Mouse (Mus musculus): Measurements from ENCODE around the gene Pum1. TPM values are rescaled to one million over a fixed set of nuclear protein-coding genes. Genes with fewer than 3 reads are reported as not detected.

Gene Pum1
- polyA plus RNA-seq, 1 experiment from 2014 or later: 59.3 TPM

DNA sequence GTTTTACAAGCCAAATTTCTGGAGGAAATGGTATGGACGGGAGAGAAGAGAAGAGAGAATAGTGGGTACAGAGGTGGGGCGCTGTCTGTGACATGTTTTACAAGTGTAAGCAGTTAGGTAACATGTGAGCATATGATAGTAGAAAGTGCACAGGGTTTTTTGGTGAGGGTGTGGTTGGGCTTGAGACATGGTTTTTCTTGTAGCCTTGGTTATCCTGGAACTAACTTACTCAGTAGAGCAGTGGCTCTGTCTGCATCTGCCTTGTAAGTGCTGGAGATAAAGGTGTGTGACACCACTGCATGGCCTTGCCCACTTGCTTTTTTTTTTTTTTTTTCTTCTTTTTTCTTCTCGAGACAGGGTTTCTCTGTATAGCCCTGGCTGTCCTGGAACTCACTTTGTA lies 49.2 kb downstream of the Pum1 start:
- Histone ChIP-seq H3K27me3 (ENCODE audit: control insufficient read depth, insufficient read depth, low read length) (no peaks in the 10 kb centered on the region), H3K4me1 (ENCODE audit: control insufficient read depth in 2 of 2, insufficient read depth in 2 of 2, low read length in 2 of 2) (peaks cover 9 to 74% of the 10 kb centered on the region in 2 experiments), H3K9ac (ENCODE audit: low read length) (no peak overlapping the region), H3K27ac (replicated peaks in 1 of 2; ENCODE audit: control insufficient read depth in 1 of 2, insufficient read depth in 1 of 2, low read depth in 2 of 2, low read length in 2 of 2) (no peak overlapping the region), H3K4me2 (ENCODE audit: low read length) (no peak overlapping the region), H3K4me3 (ENCODE audit: control insufficient read depth in 1 of 2, insufficient read depth in 1 of 2, low read depth in 1 of 2, low read length in 2 of 2) (no peak overlapping the region), H3K36me3 (ENCODE audit: control insufficient read depth, insufficient read depth, low read length) (peaks cover 4% of the 10 kb centered on the region; the same call in 1 of the 2 replicates), H3K9me3 (ENCODE audit: control insufficient read depth, low read length) (no peaks in the 10 kb centered on the region)
- ATAC-seq (ENCODE audit: insufficient number of reproducible peaks, insufficient read depth, low FRiP score, low read depth): no peak
- 69% methylated on average over 3 of the region's 3 CpGs for WGBS

DNA sequence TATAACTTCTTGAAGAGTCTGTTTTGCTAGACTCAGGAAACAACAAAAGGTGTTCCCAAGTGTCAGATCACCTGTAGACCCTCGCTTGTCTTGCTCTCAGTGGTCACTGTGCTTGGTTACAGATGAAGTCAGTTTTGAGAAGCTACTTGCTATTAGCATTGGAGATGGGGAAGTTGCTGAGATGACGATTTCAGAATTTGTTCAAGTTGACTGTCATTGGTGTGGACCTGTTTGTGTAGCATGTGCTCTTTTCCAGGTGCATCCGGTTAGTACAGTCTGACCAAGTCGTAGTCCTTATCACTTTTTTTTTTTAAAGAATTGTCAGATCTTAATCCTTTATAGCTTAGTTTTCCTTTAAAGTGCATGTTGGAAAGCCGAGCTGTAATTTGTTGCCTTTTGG lies 50.3 kb downstream of the Pum1 start:
- H3K4me1 ChIP-seq (ENCODE audit: control insufficient read depth in 2 of 2, insufficient read depth in 2 of 2, low read length in 2 of 2): peaks cover 9 to 74% of the 10 kb centered on the region in 2 experiments

DNA sequence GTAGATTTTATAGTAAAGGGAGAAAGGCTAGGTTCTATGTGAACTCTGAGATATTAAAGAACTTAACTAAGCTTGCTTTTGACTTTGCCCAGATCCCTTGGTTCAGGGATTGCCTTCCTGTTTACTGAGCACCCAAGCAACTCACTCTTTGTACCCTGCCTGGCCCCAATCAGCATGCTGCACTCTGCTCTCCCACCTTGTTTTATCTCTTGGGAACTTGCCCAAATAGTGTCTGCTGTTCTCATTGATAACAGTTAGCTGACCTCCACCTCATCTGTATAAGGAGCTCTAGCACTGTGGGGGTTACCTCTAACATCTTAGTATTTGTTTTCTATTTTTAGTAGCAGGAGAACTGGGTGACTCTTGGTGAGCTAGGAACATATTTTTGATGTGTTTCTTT lies 52.0 kb downstream of the Pum1 start:
- no peaks in the 10 kb centered on the region for H3K27me3 ChIP-seq (ENCODE audit: control insufficient read depth, insufficient read depth, low read length)
- H3K36me3 ChIP-seq (ENCODE audit: control insufficient read depth, insufficient read depth, low read length): peaks cover 20% of the 10 kb centered on the region
- no peaks in the 10 kb centered on the region for H3K9me3 ChIP-seq (ENCODE audit: control insufficient read depth, low read length)
- H3K4me1 ChIP-seq (ENCODE audit: control insufficient read depth in 2 of 2, insufficient read depth in 2 of 2, low read length in 2 of 2): peaks cover 15 to 71% of the 10 kb centered on the region in 2 experiments
- H3K4me3 ChIP-seq (ENCODE audit: control insufficient read depth in 1 of 2, insufficient read depth in 1 of 2, low read depth in 1 of 2, low read length in 2 of 2): no peak overlapping the region; a peak in 1 of 4 replicates
- H3K9ac ChIP-seq (ENCODE audit: low read length): no peak overlapping the region
- H3K27ac ChIP-seq (replicated peaks in 1 of 2; ENCODE audit: control insufficient read depth in 1 of 2, insufficient read depth in 1 of 2, low read depth in 2 of 2, low read length in 2 of 2): peak overlapping the region; percentile 52 to 63; a peak in 3 of 4 replicates
- peak overlapping the region; percentile 55 for H3K4me2 ChIP-seq (ENCODE audit: low read length)
- peak; percentile 50; the same call in 1 of the 2 replicates for ATAC-seq (ENCODE audit: insufficient number of reproducible peaks, insufficient read depth, low FRiP score, low read depth)

More for the DNA sequence above, 50.3 kb downstream of the Pum1 start:
- no peak overlapping the region for H3K4me2 ChIP-seq (ENCODE audit: low read length)
- no peak for ATAC-seq (ENCODE audit: insufficient number of reproducible peaks, insufficient read depth, low FRiP score, low read depth)
- H3K9me3 ChIP-seq (ENCODE audit: control insufficient read depth, low read length): no peaks in the 10 kb centered on the region
- no peak overlapping the region for H3K9ac ChIP-seq (ENCODE audit: low read length)
- 68% methylated on average over 5 of the region's 5 CpGs for WGBS
- no peaks in the 10 kb centered on the region for H3K27me3 ChIP-seq (ENCODE audit: control insufficient read depth, insufficient read depth, low read length)
- no peak overlapping the region for H3K4me3 ChIP-seq (ENCODE audit: control insufficient read depth in 1 of 2, insufficient read depth in 1 of 2, low read depth in 1 of 2, low read length in 2 of 2)
- H3K27ac ChIP-seq (replicated peaks in 1 of 2; ENCODE audit: control insufficient read depth in 1 of 2, insufficient read depth in 1 of 2, low read depth in 2 of 2, low read length in 2 of 2): no peak overlapping the region
- H3K36me3 ChIP-seq (ENCODE audit: control insufficient read depth, insufficient read depth, low read length): peaks cover 8% of the 10 kb centered on the region

DNA sequence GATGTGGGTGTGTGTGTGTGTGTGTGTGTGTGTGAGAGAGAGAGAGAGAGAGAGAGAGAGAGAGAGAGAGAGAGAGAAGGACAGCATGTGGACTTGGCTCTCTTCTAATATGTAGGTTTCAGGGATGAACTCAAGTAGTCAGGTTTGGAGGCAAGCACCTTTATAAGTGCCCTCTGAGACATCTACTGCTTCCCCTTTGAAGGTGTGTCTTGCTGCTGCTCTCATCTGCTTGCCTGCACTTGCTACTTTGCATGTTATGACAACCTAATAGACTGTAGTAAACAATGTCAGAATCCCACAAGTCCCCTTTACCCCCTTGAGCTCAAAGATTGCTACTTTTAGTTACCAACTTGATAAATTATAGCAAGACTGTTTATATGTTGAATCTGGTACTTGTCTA lies 52.5 kb downstream of the Pum1 start:
- no peak for ATAC-seq (ENCODE audit: insufficient number of reproducible peaks, insufficient read depth, low FRiP score, low read depth)
- Histone ChIP-seq H3K4me2 (ENCODE audit: low read length) (peak overlapping the region; percentile 55), H3K9me3 (ENCODE audit: control insufficient read depth, low read length) (no peaks in the 10 kb centered on the region), H3K9ac (ENCODE audit: low read length) (no peak overlapping the region), H3K36me3 (ENCODE audit: control insufficient read depth, insufficient read depth, low read length) (peaks cover 25% of the 10 kb centered on the region), H3K4me3 (ENCODE audit: control insufficient read depth in 1 of 2, insufficient read depth in 1 of 2, low read depth in 1 of 2, low read length in 2 of 2) (no peak overlapping the region), H3K27ac (replicated peaks in 1 of 2; ENCODE audit: control insufficient read depth in 1 of 2, insufficient read depth in 1 of 2, low read depth in 2 of 2, low read length in 2 of 2) (peak overlapping the region in 1 of 2 experiments; percentile 63; a peak in 2 of 4 replicates), H3K27me3 (ENCODE audit: control insufficient read depth, insufficient read depth, low read length) (no peaks in the 10 kb centered on the region), H3K4me1 (ENCODE audit: control insufficient read depth in 2 of 2, insufficient read depth in 2 of 2, low read length in 2 of 2) (peaks cover 15 to 72% of the 10 kb centered on the region in 2 experiments)

DNA sequence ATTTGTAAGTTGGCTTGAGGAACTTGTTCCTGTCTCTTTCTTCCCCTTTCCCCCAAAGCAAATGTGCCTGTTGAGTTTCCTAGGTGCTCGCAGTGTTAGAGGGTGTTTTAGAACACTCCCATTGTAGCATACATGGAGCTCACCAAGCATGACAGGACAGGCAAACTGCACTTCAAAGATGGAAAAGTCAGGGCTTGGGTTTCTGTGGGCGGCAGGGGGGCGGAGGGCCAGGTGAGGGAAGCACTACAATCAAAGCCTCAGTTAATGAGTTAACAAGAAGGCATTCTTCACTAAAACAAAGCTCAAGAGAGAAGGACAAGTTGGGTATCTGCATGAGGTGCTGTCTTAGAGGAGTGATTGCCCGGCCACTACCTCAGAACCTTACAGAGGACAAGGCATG lies 56.2 kb downstream of the Pum1 start:
- Histone ChIP-seq H3K9ac (ENCODE audit: low read length) (no peak overlapping the region), H3K4me1 (ENCODE audit: control insufficient read depth in 2 of 2, insufficient read depth in 2 of 2, low read length in 2 of 2) (peaks cover 17 to 73% of the 10 kb centered on the region in 2 experiments), H3K9me3 (ENCODE audit: control insufficient read depth, low read length) (no peaks in the 10 kb centered on the region), H3K27ac (replicated peaks in 1 of 2; ENCODE audit: control insufficient read depth in 1 of 2, insufficient read depth in 1 of 2, low read depth in 2 of 2, low read length in 2 of 2) (no peak overlapping the region), H3K4me3 (ENCODE audit: control insufficient read depth in 1 of 2, insufficient read depth in 1 of 2, low read depth in 1 of 2, low read length in 2 of 2) (no peak overlapping the region), H3K27me3 (ENCODE audit: control insufficient read depth, insufficient read depth, low read length) (no peaks in the 10 kb centered on the region), H3K36me3 (ENCODE audit: control insufficient read depth, insufficient read depth, low read length) (peaks cover 43% of the 10 kb centered on the region), H3K4me2 (ENCODE audit: low read length) (no peak overlapping the region)
- 89% methylated on average over 4 of the region's 4 CpGs for WGBS
- no peak for ATAC-seq (ENCODE audit: insufficient number of reproducible peaks, insufficient read depth, low FRiP score, low read depth)

DNA sequence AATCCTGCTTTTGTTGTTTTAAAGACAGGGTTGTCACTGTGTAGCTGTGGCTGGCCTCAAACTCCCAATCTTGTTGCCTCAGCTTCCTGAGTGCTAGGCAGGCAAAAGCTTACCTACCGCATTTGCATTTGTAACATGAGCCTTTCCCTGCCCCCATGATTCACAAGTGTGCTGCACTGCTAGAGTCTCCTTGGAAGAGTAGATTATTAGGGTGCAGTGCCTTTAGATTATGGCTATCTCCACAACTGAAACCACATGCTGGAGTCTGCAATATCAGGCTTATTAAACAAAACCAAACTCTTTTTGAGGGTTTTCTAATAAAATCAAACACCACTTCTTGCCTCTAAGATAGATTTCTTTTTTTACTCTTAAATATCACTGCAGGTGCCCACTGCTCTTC lies 59.5 kb downstream of the Pum1 start:
- H3K4me2 ChIP-seq (ENCODE audit: low read length): no peak overlapping the region
- H3K27me3 ChIP-seq (ENCODE audit: control insufficient read depth, insufficient read depth, low read length): no peaks in the 10 kb centered on the region
- 27% methylated on average over 1 of the region's 1 CpGs for WGBS
- no peak for ATAC-seq (ENCODE audit: insufficient number of reproducible peaks, insufficient read depth, low FRiP score, low read depth)
- H3K9ac ChIP-seq (ENCODE audit: low read length): no peak overlapping the region
- peaks cover 46% of the 10 kb centered on the region for H3K36me3 ChIP-seq (ENCODE audit: control insufficient read depth, insufficient read depth, low read length)
- H3K4me3 ChIP-seq (ENCODE audit: control insufficient read depth in 1 of 2, insufficient read depth in 1 of 2, low read depth in 1 of 2, low read length in 2 of 2): no peak overlapping the region
- H3K4me1 ChIP-seq (ENCODE audit: control insufficient read depth in 2 of 2, insufficient read depth in 2 of 2, low read length in 2 of 2): peaks cover 13 to 66% of the 10 kb centered on the region in 2 experiments
- H3K27ac ChIP-seq (replicated peaks in 1 of 2; ENCODE audit: control insufficient read depth in 1 of 2, insufficient read depth in 1 of 2, low read depth in 2 of 2, low read length in 2 of 2): no peak overlapping the region
- no peaks in the 10 kb centered on the region for H3K9me3 ChIP-seq (ENCODE audit: control insufficient read depth, low read length)

DNA sequence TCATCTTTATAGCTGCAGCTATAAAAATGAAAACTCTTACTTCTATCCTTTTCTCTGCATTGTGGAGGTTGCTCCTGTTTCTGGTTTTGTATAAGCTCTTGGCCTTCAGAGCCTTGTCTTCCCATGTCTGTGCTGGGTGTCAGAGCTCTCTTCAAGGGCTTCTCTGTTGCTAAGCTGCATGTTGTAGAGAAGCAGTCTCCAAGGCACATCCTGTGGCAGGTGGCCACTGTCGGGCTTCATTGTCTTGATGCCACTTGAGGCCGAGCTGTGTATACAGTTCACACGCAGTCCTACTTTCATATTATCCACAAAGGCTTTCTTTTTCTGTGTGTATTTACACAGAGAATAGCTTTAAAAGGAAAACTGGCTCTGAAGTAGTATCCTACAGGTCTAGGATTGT lies 63.0 kb downstream of the Pum1 start:
- ATAC-seq (ENCODE audit: insufficient number of reproducible peaks, insufficient read depth, low FRiP score, low read depth): no peak
- Histone ChIP-seq H3K27ac (replicated peaks in 1 of 2; ENCODE audit: control insufficient read depth in 1 of 2, insufficient read depth in 1 of 2, low read depth in 2 of 2, low read length in 2 of 2) (no peak overlapping the region), H3K9ac (ENCODE audit: low read length) (no peak overlapping the region), H3K9me3 (ENCODE audit: control insufficient read depth, low read length) (no peaks in the 10 kb centered on the region), H3K27me3 (ENCODE audit: control insufficient read depth, insufficient read depth, low read length) (no peaks in the 10 kb centered on the region), H3K36me3 (ENCODE audit: control insufficient read depth, insufficient read depth, low read length) (peaks cover 49% of the 10 kb centered on the region), H3K4me2 (ENCODE audit: low read length) (no peak overlapping the region), H3K4me3 (ENCODE audit: control insufficient read depth in 1 of 2, insufficient read depth in 1 of 2, low read depth in 1 of 2, low read length in 2 of 2) (no peak overlapping the region), H3K4me1 (ENCODE audit: control insufficient read depth in 2 of 2, insufficient read depth in 2 of 2, low read length in 2 of 2) (peaks cover 6 to 56% of the 10 kb centered on the region in 2 experiments)
- WGBS: 57% methylated on average over 3 of the region's 3 CpGs

DNA sequence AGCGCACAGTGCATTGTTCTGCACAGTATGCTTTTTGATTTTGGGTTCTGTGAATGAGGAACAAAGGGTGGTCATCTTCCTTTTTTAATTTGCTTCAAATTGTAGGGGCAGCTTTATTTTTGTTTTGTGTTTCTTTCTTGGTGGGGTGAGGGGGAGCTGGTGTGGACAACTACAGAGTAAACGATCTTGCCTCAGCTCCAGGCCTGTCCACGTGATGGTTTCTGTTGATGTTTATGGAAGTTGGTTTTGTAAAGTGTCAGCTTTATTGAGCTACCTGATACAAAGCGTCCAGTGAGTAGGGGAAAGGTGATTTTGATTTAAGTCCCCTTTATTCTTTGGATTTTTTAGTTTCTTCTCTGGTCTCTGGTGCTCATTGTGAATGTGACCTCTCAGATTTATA lies 72.8 kb downstream of the Pum1 start:
- Histone ChIP-seq H3K27me3 (ENCODE audit: control insufficient read depth, insufficient read depth, low read length) (no peaks in the 10 kb centered on the region), H3K4me3 (ENCODE audit: control insufficient read depth in 1 of 2, insufficient read depth in 1 of 2, low read depth in 1 of 2, low read length in 2 of 2) (no peak overlapping the region), H3K4me2 (ENCODE audit: low read length) (no peak overlapping the region), H3K4me1 (ENCODE audit: control insufficient read depth in 2 of 2, insufficient read depth in 2 of 2, low read length in 2 of 2) (peaks cover 0 to 4% of the 10 kb centered on the region in 2 experiments; a peak in 1 of 4 replicates), H3K36me3 (ENCODE audit: control insufficient read depth, insufficient read depth, low read length) (peaks cover 33% of the 10 kb centered on the region), H3K9me3 (ENCODE audit: control insufficient read depth, low read length) (no peaks in the 10 kb centered on the region), H3K27ac (replicated peaks in 1 of 2; ENCODE audit: control insufficient read depth in 1 of 2, insufficient read depth in 1 of 2, low read depth in 2 of 2, low read length in 2 of 2) (no peak overlapping the region), H3K9ac (ENCODE audit: low read length) (no peak overlapping the region)
- 77% methylated on average over 4 of the region's 4 CpGs for WGBS
- no peak for ATAC-seq (ENCODE audit: insufficient number of reproducible peaks, insufficient read depth, low FRiP score, low read depth)
